Mouse (Mus musculus): Measurements from ENCODE around the gene Gm3233.
"Not testable (repeated sequence)": the region's sequence is repeated elsewhere in the genome, so short reads cannot be mapped to it uniquely, and the experiment has no call there.

The Gm3233 gene

GRCm38 (mm10) chr10:77759582-77759981 is at the start of gene Gm3233:
TSS of gene Gm3233 (minus strand) at chr10:77759682.
- DNase-seq: not testable (repeated sequence)

GRCm38 (mm10) chr10:77804095-77804494 is 44.6 kb upstream of the Gm3233 start:
- no peak for DNase-seq

- DNase-seq: no peak
Observed at GRCm38 (mm10) chr10:77798921-77799508, 39.5 kb upstream of the Gm3233 start, which contains the start of gene Gm19668. TSS of gene Gm19668 (minus strand) at chr10:77799133.

- DNase-seq: not testable (repeated sequence)
Observed at GRCm38 (mm10) chr10:77798164-77798920, 38.9 kb upstream of the Gm3233 start.

GRCm38 (mm10) chr10:77797677-77798076 is 38.2 kb upstream of the Gm3233 start:
- DNase-seq: no peak

- no peak for DNase-seq
Observed at GRCm38 (mm10) chr10:77794976-77795375, 35.5 kb upstream of the Gm3233 start, which contains the start of gene Gm9639. TSS of gene Gm9639 (minus strand) at chr10:77795076.

GRCm38 (mm10) chr10:77788621-77789020 is 29.1 kb upstream of the Gm3233 start:
- DNase-seq: no peak

- not testable (repeated sequence) for DNase-seq
Observed at GRCm38 (mm10) chr10:77787876-77788275, 28.4 kb upstream of the Gm3233 start, which contains the start of gene Gm7137. TSS of gene Gm7137 (minus strand) at chr10:77788200.

- not testable (repeated sequence) for DNase-seq
Observed at GRCm38 (mm10) chr10:77783396-77783795, 23.9 kb upstream of the Gm3233 start.

- DNase-seq: not testable (repeated sequence)
Observed at GRCm38 (mm10) chr10:77782442-77782841, 23.0 kb upstream of the Gm3233 start, which contains the start of gene Gm3250. TSS of gene Gm3250 (minus strand) at chr10:77782542.

- not testable (repeated sequence) for DNase-seq
Observed at GRCm38 (mm10) chr10:77776844-77777243, 17.4 kb upstream of the Gm3233 start, which contains the start of gene Gm7138. TSS of gene Gm7138 (minus strand) at chr10:77776944.

GRCm38 (mm10) chr10:77772142-77772541 is 12.7 kb upstream of the Gm3233 start:
- not testable (repeated sequence) for DNase-seq

GRCm38 (mm10) chr10:77771225-77771624 is 11.7 kb upstream of the Gm3233 start, which contains the start of gene Gm3238:
TSS of gene Gm3238 (minus strand) at chr10:77771325.
- DNase-seq: not testable (repeated sequence)

- no peak for DNase-seq
Observed at GRCm38 (mm10) chr10:77769727-77770126, 10.2 kb upstream of the Gm3233 start.

GRCm38 (mm10) chr10:77753448-77753847 is 6.0 kb downstream of the Gm3233 start:
- DNase-seq: no peak

- not testable (repeated sequence) for DNase-seq
Observed at GRCm38 (mm10) chr10:77752312-77752711, 7.2 kb downstream of the Gm3233 start.

GRCm38 (mm10) chr10:77751254-77751653 is 8.2 kb downstream of the Gm3233 start, which contains the start of gene Gm9736:
TSS of gene Gm9736 (minus strand) at chr10:77751354.
- not testable (repeated sequence) for DNase-seq

GRCm38 (mm10) chr10:77750686-77751085 is 8.8 kb downstream of the Gm3233 start:
- DNase-seq: not testable (repeated sequence)

GRCm38 (mm10) chr10:77741924-77742688 is 17.4 kb downstream of the Gm3233 start, which contains the start of gene Gm18596:
TSS of gene Gm18596 (minus strand) at chr10:77742638.
- DNase-seq: not testable (repeated sequence)

GRCm38 (mm10) chr10:77738929-77739328 is 20.6 kb downstream of the Gm3233 start:
- no peak for DNase-seq

GRCm38 (mm10) chr10:77735928-77736327 is 23.6 kb downstream of the Gm3233 start:
- DNase-seq: no peak

GRCm38 (mm10) chr10:77729241-77729640 is 30.2 kb downstream of the Gm3233 start:
- DNase-seq: peak; percentile 35 to 40

GRCm38 (mm10) chr10:77728280-77728679 is 31.2 kb downstream of the Gm3233 start:
- DNase-seq: no peak

Measured in B cell, adult 2 months (primary cell).